ENCODE assay signal across 20 mouse cellular contexts in the genomic region with DNA sequence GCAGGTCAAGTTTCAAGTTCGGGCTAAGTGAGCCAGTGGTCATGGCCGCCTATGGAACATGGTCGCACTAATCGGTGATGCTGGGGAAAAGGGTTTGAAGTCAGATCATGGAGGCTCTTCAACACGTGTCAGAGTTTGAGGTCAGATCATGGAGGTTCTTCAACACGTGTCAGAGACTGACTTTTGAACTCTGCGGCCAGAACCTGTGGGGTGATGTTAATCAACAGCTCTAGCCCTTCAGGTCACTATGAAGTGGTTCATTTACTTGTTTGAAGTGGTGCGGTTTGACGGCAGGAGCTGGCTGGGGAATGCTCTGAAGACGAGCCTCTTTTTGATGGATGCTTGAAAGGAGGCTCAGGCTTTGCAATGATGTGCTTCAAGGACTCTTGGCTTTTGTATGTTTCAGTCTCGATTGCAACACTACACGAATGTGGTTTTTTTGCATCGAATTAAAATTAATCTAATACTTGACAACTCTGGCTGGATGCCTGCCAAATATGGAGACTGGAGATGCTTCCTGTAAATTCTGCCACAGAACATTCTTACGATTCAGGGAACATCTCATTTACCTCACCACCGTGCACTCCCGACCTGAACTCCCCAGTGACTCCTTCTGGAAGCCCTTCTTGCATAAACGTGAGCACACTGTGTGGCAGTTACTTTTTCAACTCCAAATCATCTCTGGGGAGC.
DNase-seq lines count a peak whose midpoint lies in the region; ATAC-seq and TF ChIP-seq lines count a peak whose summit lies in the region.
"Had no signal": no experiment of that assay in that cellular context is flagged by ENCODE, and none has a peak within 500 bp of the region (broad histone marks: within the 10 kb centered on the region; RNA-seq: fewer than 3 reads in every experiment).

No protein-coding gene starts in this region.

- H3K27me3 ChIP-seq in forebrain, embryonic 14.5 days (replicated peaks; ENCODE audit: control insufficient read depth, insufficient read depth, low read length): no peaks in the 10 kb centered on the region
- H3K27me3 ChIP-seq in forebrain, embryonic 13.5 days: no peaks in the 10 kb centered on the region
- no peaks in the 10 kb centered on the region for H3K27me3 ChIP-seq in lung, embryonic 14.5 days (ENCODE audit: insufficient read depth, low read length)
- H3K27me3 ChIP-seq in lung, postnatal 0 days (replicated peaks; ENCODE audit: insufficient read depth, low read length): no peaks in the 10 kb centered on the region
- H3K27me3 ChIP-seq: heart, embryonic 13.5 days; intestine, embryonic 15.5 days; limb, embryonic 15.5 days; neural tube, embryonic 12.5 days had no signal

- H3K36me3 ChIP-seq in forebrain, embryonic 14.5 days (ENCODE audit: control insufficient read depth, insufficient read depth, low read length): no peaks in the 10 kb centered on the region
- H3K36me3 ChIP-seq in forebrain, embryonic 13.5 days (ENCODE audit: poor library complexity, severe bottlenecking): no peaks in the 10 kb centered on the region
- H3K36me3 ChIP-seq in lung, embryonic 14.5 days (ENCODE audit: insufficient read depth): no peaks in the 10 kb centered on the region
- H3K36me3 ChIP-seq in lung, postnatal 0 days (ENCODE audit: insufficient read depth, low read length): no peaks in the 10 kb centered on the region
- H3K36me3 ChIP-seq: heart, embryonic 13.5 days; intestine, embryonic 15.5 days; limb, embryonic 15.5 days; neural tube, embryonic 12.5 days had no signal

- no peak overlapping the region for H3K4me2 ChIP-seq in forebrain, embryonic 14.5 days (ENCODE audit: low read length)
- no peak overlapping the region for H3K4me2 ChIP-seq in forebrain, embryonic 13.5 days
- H3K4me2 ChIP-seq in lung, embryonic 14.5 days: no peak overlapping the region
- H3K4me2 ChIP-seq in lung, postnatal 0 days (replicated peaks; ENCODE audit: low read depth, low read length): no peak overlapping the region
- H3K4me2 ChIP-seq: heart, embryonic 13.5 days; hindbrain, embryonic 14.5 days; intestine, embryonic 15.5 days; limb, embryonic 15.5 days; neural tube, embryonic 12.5 days had no signal

- no peaks in the 10 kb centered on the region for H3K4me1 ChIP-seq in forebrain, embryonic 14.5 days (ENCODE audit: control insufficient read depth, insufficient read depth, low read length)
- H3K4me1 ChIP-seq in forebrain, embryonic 13.5 days: peaks cover 3% of the 10 kb centered on the region; the same call in 1 of the 2 replicates
- peaks cover 16% of the 10 kb centered on the region for H3K4me1 ChIP-seq in lung, embryonic 14.5 days (ENCODE audit: insufficient read depth)
- H3K4me1 ChIP-seq in lung, postnatal 0 days (ENCODE audit: insufficient read depth, low read depth, low read length): no peaks in the 10 kb centered on the region
- H3K4me1 ChIP-seq: intestine, embryonic 15.5 days; limb, embryonic 15.5 days; neural tube, embryonic 12.5 days had no signal

- peak; percentile 46 for DNase-seq in forebrain, embryonic 14.5 days (ENCODE audit: low spot score)
- peak; percentile 86 for DNase-seq in lung, embryonic 14.5 days
- DNase-seq in lung, postnatal 0 days (ENCODE audit: low spot score): no peak
- DNase-seq in brain, adult 2 months (ENCODE audit: low read depth, low spot score): peak; percentile 18
- DNase-seq in kidney, postnatal 36 days: peak; percentile 28 to 33
- DNase-seq in layer of hippocampus, adult 8-10 months (ENCODE audit: low spot score in 2 of 2): no peak
- DNase-seq: cerebellum, adult 11-12 months; cerebellum, postnatal 25 days; embryo, embryonic 11 days; liver, postnatal 0 days; lung, postnatal 4 days; right cerebral cortex, postnatal 4 days; thymus, adult 2 months had no signal

- H3K9ac ChIP-seq in forebrain, embryonic 14.5 days (ENCODE audit: low read length): no peak overlapping the region
- no peak overlapping the region for H3K9ac ChIP-seq in forebrain, embryonic 13.5 days
- H3K9ac ChIP-seq in lung, embryonic 14.5 days: no peak overlapping the region
- no peak overlapping the region for H3K9ac ChIP-seq in lung, postnatal 0 days (replicated peaks; ENCODE audit: low read depth)
- H3K9ac ChIP-seq: heart, embryonic 13.5 days; hindbrain, embryonic 14.5 days; intestine, embryonic 15.5 days; limb, embryonic 15.5 days; liver, postnatal 0 days; neural tube, embryonic 12.5 days had no signal

- H3K4me3 ChIP-seq in forebrain, embryonic 14.5 days (ENCODE audit: low read depth, low read length): no peak overlapping the region
- no peak overlapping the region for H3K4me3 ChIP-seq in forebrain, embryonic 13.5 days
- H3K4me3 ChIP-seq in lung, embryonic 14.5 days (ENCODE audit: low read depth, low read length): no peak overlapping the region
- no peak overlapping the region for H3K4me3 ChIP-seq in lung, postnatal 0 days (ENCODE audit: low read depth, low read length)
- H3K4me3 ChIP-seq: heart, embryonic 13.5 days; intestine, embryonic 15.5 days; layer of hippocampus, adult 2 months; limb, embryonic 15.5 days; neural tube, embryonic 12.5 days had no signal

- WGBS in forebrain, embryonic 14.5 days: 78% methylated on average over 17 of the region's 17 CpGs
- WGBS in forebrain, embryonic 13.5 days: 76% methylated on average over 17 of the region's 17 CpGs
- WGBS in lung, embryonic 14.5 days: 20% methylated on average over 17 of the region's 17 CpGs
- 20% methylated on average over 17 of the region's 17 CpGs for WGBS in lung, postnatal 0 days

- no peak for TF ChIP-seq EP300 in lung, postnatal 0 days (IDR thresholded peaks at IDR 0.05)

- H3K9me3 ChIP-seq in forebrain, embryonic 14.5 days (replicated peaks; ENCODE audit: control insufficient read depth, low read length): no peaks in the 10 kb centered on the region
- no peaks in the 10 kb centered on the region for H3K9me3 ChIP-seq in forebrain, embryonic 13.5 days (replicated peaks)
- no peaks in the 10 kb centered on the region for H3K9me3 ChIP-seq in lung, embryonic 14.5 days (ENCODE audit: low read depth, low read length)
- no peaks in the 10 kb centered on the region for H3K9me3 ChIP-seq in lung, postnatal 0 days (ENCODE audit: low read length)
- H3K9me3 ChIP-seq: heart, embryonic 13.5 days; intestine, embryonic 15.5 days; limb, embryonic 15.5 days; neural tube, embryonic 12.5 days had no signal

- no peak for ATAC-seq in forebrain, embryonic 14.5 days
- ATAC-seq in forebrain, embryonic 13.5 days: no peak
- peak; percentile 57; the same call in 1 of the 2 replicates for ATAC-seq in lung, embryonic 14.5 days (ENCODE audit: insufficient read depth)
- no peak for ATAC-seq in lung, postnatal 0 days
- ATAC-seq: intestine, embryonic 15.5 days; liver, postnatal 0 days had no signal

- H3K27ac ChIP-seq in forebrain, embryonic 14.5 days (ENCODE audit: low read depth, low read length): no peak overlapping the region
- H3K27ac ChIP-seq in forebrain, embryonic 13.5 days: no peak overlapping the region
- H3K27ac ChIP-seq in lung, embryonic 14.5 days (ENCODE audit: low read depth): no peak overlapping the region
- H3K27ac ChIP-seq in lung, postnatal 0 days (ENCODE audit: low read length): no peak overlapping the region
- H3K27ac ChIP-seq: heart, embryonic 13.5 days; hindbrain, embryonic 14.5 days; intestine, embryonic 15.5 days; layer of hippocampus, adult 2 months; limb, embryonic 15.5 days; neural tube, embryonic 12.5 days had no signal

- no peak for TF ChIP-seq CTCF in lung, embryonic 14.5 days (IDR thresholded peaks at IDR 0.05; ENCODE audit: low read depth)
- TF ChIP-seq CTCF in lung, postnatal 0 days (IDR thresholded peaks at IDR 0.05): no peak

Comparison
In these comparisons a context has a peak if more than half of its experiments do, and no peak if none do; other contexts are left out.
1. DNase-seq: peak in forebrain, embryonic 14.5 days (single experiment), lung, embryonic 14.5 days (single experiment), brain, adult 2 months (single experiment) and kidney, postnatal 36 days (2 of 2); none in lung, postnatal 0 days (single experiment) and layer of hippocampus, adult 8-10 months (0 of 2).